Mouse (Mus musculus): ENCODE measurements around the gene Tmem202.
A peak's percentile ranks its signal among the peaks of the same experiment; 100 is the strongest.

DNA sequence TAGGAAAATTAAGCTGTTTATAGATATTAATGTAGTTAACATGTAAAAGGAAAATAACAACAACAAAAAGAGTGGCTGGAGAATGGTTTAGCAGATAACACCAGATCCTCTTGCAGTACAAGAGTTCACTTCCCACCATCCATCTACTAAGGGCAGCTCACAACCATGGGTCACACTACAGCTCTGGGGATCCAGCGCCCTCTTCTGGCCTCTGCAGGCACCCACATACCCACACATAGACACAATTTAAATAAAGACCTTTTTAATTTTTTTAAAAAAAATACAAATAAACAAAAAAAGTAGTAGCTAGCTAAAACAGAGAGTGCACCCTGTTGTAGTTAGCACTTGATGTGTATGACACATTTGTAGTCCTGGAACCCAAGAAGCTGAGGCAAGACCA is 57.2 kb downstream of the Tmem202 start:
- TF ChIP-seq CTCF (IDR thresholded peaks at IDR 0.05; ENCODE audit: control insufficient read depth, insufficient read depth, low read length) (peak; percentile 76), POLR2A (IDR thresholded peaks at IDR 0.05; ENCODE audit: borderline replicate concordance, control insufficient read depth, low read depth, low read length) (no peak)

All from bone marrow, adult 2 months (tissue).